Mouse (Mus musculus): Measurements from ENCODE around the gene Dapk1. TPM values are rescaled to one million over a fixed set of nuclear protein-coding genes. Genes with fewer than 3 reads are reported as not detected.

Gene Dapk1
- 7.4 and 13.2 TPM in 2 replicates for polyA plus RNA-seq (2012; ENCODE audit: insufficient read depth, insufficient read length, missing spikeins)

DNA sequence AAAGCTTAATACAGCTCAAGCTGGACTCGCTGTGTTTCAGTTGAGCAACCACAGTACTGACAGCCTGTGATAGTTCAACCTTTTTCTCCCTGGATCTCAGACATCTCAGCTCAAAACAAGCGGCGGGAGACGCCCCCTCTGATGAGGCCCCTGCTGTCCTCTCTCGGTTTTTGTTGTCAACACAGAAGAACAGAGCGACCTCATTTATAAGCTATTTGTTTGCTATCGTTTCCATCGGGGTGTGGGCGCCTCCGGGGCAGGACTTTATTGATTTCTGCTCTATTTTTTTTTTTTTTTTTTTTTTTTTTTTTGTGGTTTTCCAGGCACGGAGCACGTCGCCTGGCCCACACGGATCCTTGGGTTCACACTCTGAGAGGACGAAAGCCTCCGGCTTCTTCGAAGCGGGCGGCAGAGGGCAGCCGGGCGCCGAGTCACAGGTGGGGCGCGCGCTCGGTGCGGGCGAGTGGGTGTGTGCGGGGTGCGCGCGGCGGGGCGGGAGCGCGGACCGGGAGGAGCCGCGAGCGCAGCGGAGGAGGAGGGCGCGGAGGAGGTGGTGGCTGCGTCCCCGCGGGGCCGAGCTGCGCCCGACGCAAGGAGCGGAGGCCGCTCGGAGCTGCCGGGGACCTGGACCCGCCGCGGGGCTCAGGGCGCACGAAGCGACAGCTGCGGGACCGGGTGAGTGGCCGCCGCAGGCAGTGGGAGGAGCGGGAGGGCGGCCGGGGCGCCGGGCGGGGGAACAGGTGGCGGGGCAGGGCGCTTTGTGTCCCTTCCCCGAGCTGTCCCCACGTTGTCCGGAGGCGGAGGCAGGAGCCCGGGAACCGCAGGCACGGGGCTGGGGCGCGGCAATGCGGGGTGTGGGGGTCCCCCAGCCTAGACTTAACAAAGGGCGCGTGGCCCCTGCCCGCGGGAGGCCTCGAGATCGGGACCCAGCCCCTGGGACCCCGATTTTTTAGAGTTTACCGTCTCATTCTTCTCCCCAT lies at the start of gene Dapk1:
Gene Dapk1 (plus strand): TSS at position 512 of the 980 bp plus-strand sequence.
- Histone ChIP-seq H3K27ac (replicated peaks; ENCODE audit: low read depth, low read length) (0 out of 2 replicates have a peak within 1 kb of the TSS, but pooled peaks have one; percentile 4), H3K4me1 (ENCODE audit: control insufficient read depth, insufficient read depth, insufficient read length, low read length) (no peaks in the 10 kb centered on the region; the same call in 1 of the 2 replicates), H3K4me3 (ENCODE audit: insufficient read depth, low read depth, low read length) (peak within 1 kb of the TSS; percentile 70)

DNA sequence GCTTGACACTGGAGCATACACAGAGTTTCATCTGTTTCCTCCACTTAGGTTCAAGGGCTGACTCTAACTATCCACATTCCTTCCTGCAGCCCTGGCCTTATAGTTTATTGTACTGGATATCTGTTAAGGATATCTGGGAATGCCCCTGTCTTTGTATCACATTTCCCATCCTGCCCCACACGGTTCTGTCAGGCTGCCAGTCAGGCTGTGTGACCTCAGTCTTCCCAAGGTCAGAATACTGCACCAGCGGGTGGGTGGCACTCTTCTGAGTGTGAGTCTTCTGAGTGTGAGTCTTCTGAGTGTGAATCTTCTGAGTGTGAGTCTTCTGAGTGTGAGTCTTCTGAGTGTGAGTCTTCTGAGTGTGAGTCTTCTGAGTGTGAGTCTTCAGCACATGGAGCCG lies 48.4 kb upstream of the Dapk1 start:
- H3K4me3 ChIP-seq (ENCODE audit: insufficient read depth, low read depth, low read length), result no peak overlapping the region
- H3K27ac ChIP-seq (replicated peaks; ENCODE audit: low read depth, low read length), result no peak overlapping the region
- no peaks in the 10 kb centered on the region for H3K4me1 ChIP-seq (ENCODE audit: control insufficient read depth, insufficient read depth, insufficient read length, low read length)

DNA sequence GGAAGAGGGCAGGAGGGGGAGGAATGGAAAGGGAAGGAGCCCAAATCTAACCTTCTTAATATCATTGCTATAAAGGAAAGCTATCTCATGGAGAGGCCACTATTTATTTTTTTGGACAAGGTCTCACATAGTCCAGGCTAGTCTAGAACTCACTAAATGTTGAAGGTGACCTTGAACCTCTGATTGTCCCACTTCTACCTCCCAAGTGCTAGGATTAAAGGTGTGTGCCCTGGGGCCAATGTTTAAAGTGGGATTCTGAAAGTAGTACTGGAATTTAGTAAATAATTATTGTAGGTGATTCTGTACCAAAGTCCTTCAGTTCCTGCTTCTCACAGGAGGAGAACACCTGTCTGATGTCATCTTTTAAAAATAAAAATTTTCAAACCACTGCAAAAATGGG lies 45.3 kb upstream of the Dapk1 start:
- Histone ChIP-seq H3K4me3 (ENCODE audit: insufficient read depth, low read depth, low read length) (no peak overlapping the region), H3K27ac (replicated peaks; ENCODE audit: low read depth, low read length) (no peak overlapping the region), H3K4me1 (ENCODE audit: control insufficient read depth, insufficient read depth, insufficient read length, low read length) (no peaks in the 10 kb centered on the region)

DNA sequence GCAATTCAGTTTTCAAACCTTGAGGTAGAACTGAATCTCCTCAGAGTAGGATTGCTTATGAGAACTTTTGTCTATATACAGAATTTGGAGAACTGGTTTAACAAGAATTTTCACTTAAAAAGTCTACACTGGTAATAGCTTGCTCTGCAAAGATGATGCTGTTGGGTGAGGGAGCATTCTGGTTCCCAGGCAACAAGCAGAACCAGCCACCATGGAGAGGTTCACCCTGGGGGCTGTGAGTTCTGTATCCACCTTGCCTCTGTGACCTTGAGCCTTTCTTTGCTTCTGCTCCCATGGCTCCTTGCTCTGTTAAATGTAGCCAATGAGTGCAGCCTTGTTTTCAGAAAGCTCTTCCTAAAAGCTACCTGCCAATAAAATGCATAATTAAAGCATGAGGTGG lies 44.8 kb upstream of the Dapk1 start:
- Histone ChIP-seq H3K4me1 (ENCODE audit: control insufficient read depth, insufficient read depth, insufficient read length, low read length) (no peaks in the 10 kb centered on the region), H3K27ac (replicated peaks; ENCODE audit: low read depth, low read length) (no peak overlapping the region), H3K4me3 (ENCODE audit: insufficient read depth, low read depth, low read length) (no peak overlapping the region)

DNA sequence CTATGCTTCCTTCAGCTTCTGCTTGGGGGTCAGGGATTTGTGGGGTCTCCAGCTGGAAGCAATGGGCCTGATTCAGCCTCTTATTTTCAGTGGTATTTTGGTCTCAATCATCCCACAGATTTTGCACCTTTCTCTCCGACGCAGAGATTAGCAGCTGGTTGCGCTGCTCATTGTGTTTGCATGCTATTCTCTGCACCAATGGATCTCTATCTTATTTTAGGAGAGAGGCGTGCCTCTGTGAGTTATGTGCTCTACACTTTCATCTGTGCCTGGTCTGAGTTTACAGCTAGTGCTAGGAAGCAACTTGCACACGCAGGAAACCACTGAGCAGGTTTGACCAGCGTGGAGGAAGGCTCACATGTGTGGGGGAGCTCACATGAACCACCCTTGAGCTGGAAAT lies 37.4 kb upstream of the Dapk1 start:
- no peaks in the 10 kb centered on the region for H3K4me1 ChIP-seq (ENCODE audit: control insufficient read depth, insufficient read depth, insufficient read length, low read length)
- no peak overlapping the region for H3K4me3 ChIP-seq (ENCODE audit: insufficient read depth, low read depth, low read length)
- no peak overlapping the region for H3K27ac ChIP-seq (replicated peaks; ENCODE audit: low read depth, low read length)

DNA sequence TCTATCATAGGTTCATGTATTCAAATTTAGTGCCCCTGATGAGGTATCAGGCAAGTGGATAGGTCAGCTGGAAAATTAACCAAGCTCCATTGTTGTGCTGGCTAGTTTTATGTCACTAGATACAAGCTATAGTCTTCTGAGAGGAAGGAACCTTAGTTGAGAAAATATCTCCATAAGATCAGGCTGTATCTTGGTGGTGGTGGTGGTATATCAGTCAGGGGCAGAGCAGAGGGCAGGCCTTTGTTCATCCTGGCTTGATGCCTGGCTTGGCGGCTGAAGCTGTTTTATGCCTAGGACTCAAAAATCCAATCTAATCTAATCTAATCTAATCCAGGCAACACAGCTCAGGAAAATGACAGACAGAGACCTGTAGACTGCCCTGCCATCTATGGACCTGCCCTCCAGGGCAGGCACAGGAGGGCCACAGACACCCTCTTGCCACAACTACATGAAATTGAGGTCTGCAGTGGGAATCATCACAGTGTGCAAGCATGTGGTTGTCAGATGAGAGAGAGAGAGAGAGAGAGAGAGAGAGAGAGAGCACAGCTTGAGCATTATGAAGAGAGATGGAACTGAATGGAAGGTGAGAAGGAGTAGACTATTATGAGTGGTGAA lies 32.7 kb upstream of the Dapk1 start:
- H3K4me1 ChIP-seq (ENCODE audit: control insufficient read depth, insufficient read depth, insufficient read length, low read length), result no peaks in the 10 kb centered on the region
- no peak overlapping the region for H3K4me3 ChIP-seq (ENCODE audit: insufficient read depth, low read depth, low read length)
- H3K27ac ChIP-seq (replicated peaks; ENCODE audit: low read depth, low read length), result no peak overlapping the region

DNA sequence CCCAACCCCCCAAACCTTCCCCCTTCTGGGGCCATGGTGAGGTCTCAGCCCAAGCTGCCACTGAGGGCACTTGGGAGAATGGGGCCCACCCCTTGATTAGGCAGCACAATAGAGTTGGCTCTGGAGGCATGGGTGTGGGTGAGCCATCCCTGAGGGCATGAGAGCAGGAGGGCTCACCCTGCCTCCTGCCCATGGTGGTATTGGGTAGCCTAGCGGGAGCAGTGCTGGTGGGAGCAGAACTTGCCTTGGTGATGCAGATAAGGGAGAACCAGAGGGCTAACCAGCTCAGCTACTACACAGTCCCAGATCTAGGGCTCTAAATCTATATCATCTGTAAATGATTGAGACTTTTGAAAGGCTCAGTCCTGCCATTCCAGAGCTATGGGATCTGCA lies 32.2 kb upstream of the Dapk1 start:
- Histone ChIP-seq H3K4me1 (ENCODE audit: control insufficient read depth, insufficient read depth, insufficient read length, low read length) (no peaks in the 10 kb centered on the region), H3K27ac (replicated peaks; ENCODE audit: low read depth, low read length) (no peak overlapping the region), H3K4me3 (ENCODE audit: insufficient read depth, low read depth, low read length) (no peak overlapping the region)

DNA sequence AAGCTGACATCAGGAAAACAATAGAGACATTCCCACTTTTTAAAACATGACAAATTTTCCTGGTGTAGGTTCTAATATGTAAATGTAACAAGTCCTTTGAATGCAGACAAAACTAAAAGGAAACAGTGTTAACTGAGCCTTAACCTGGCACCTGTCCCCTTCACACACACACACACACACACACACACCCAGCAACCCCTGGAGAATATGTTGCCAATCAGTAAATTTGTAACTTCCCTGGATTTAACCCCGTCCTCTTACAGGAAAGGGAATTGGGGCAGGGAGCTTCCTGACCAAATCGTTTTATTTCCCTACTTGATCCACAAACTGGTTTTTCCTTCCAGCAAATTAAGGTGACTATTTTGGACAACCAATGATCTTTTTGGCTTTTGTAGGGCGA lies 28.2 kb upstream of the Dapk1 start:
- no peak overlapping the region for H3K27ac ChIP-seq (replicated peaks; ENCODE audit: low read depth, low read length)
- no peak overlapping the region for H3K4me3 ChIP-seq (ENCODE audit: insufficient read depth, low read depth, low read length)
- no peaks in the 10 kb centered on the region for H3K4me1 ChIP-seq (ENCODE audit: control insufficient read depth, insufficient read depth, insufficient read length, low read length)

DNA sequence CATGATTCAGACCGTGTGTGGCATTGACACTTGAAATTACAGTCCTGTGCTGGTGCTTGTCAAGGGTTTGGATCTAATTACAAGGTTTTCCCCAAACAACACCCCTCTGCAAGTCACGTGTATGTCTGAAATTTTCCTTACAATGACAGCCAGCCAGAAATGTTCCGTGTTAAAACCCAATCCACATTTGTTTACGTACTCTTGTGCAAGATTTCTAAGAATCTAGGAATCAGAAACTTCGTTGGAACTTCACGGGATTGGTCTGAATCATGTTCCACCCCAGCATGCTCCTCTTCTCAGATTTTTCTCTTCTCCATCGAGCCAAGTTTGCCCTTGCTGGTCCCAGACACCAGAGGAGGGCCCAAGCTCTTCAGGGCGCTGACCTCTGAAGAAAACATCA lies 27.8 kb upstream of the Dapk1 start:
- Histone ChIP-seq H3K4me1 (ENCODE audit: control insufficient read depth, insufficient read depth, insufficient read length, low read length) (no peaks in the 10 kb centered on the region), H3K4me3 (ENCODE audit: insufficient read depth, low read depth, low read length) (no peak overlapping the region), H3K27ac (replicated peaks; ENCODE audit: low read depth, low read length) (no peak overlapping the region)

DNA sequence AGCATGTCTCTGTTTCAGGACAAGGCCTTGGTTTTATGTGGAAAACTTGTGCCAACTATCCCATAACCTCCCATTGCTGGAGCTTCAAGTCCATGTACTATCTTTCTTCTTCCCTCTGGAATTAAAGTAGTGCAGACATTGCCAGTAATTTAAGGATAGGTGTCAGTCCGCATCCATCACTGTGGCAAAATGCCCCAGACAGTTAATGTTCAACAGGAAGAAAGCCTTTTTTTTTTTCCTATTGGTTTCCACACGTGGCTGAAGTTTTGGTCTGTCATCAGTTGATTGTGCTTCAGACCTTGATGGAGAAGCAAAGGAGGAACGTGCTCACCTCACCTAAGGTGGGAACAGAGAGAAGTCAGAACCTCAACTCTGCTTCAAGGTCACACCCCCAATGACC lies 23.2 kb upstream of the Dapk1 start:
- Histone ChIP-seq H3K4me1 (ENCODE audit: control insufficient read depth, insufficient read depth, insufficient read length, low read length) (no peaks in the 10 kb centered on the region), H3K27ac (replicated peaks; ENCODE audit: low read depth, low read length) (no peak overlapping the region), H3K4me3 (ENCODE audit: insufficient read depth, low read depth, low read length) (no peak overlapping the region)

DNA sequence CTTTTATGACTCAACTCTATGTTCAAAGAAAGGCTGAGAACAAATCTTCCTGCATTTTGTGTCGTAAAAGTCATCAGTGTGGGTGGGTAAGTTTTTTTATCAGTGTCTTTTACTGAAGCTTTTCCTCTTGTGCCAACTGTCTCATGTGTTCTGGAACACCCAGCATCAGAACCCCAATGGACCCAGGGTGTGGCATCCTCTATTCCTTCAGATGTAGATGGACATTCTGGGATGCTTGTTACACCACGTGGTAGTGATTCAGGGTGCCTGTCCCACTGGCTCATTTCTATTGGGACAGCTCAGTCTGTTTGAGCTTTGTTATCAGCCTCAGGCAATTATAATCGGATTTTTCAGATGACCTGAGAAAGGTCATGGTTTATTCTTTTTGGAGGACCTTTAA lies 6.9 kb upstream of the Dapk1 start:
- Histone ChIP-seq H3K4me3 (ENCODE audit: insufficient read depth, low read depth, low read length) (no peak overlapping the region), H3K27ac (replicated peaks; ENCODE audit: low read depth, low read length) (no peak overlapping the region), H3K4me1 (ENCODE audit: control insufficient read depth, insufficient read depth, insufficient read length, low read length) (no peaks in the 10 kb centered on the region)

DNA sequence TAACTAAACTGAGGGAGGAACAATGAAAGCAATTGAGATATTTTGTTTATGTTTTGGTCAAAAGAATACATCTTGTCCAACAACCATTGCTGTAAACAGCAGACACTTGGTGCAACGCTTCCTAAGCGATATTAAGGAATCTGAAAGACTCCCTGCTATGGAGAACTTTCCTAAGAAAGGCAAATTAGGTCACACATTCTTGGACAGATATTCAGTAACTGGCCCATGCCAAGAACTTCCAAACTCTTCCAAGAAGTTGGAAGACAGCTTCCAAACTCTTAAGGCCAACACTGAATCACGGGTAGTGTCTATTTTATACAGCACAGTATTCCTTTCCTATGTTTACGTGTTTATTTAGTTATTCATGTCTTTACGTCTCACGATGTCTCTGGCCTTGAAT lies 6.2 kb upstream of the Dapk1 start:
- no peak overlapping the region for H3K4me3 ChIP-seq (ENCODE audit: insufficient read depth, low read depth, low read length)
- H3K4me1 ChIP-seq (ENCODE audit: control insufficient read depth, insufficient read depth, insufficient read length, low read length), result no peaks in the 10 kb centered on the region
- H3K27ac ChIP-seq (replicated peaks; ENCODE audit: low read depth, low read length), result no peak overlapping the region

DNA sequence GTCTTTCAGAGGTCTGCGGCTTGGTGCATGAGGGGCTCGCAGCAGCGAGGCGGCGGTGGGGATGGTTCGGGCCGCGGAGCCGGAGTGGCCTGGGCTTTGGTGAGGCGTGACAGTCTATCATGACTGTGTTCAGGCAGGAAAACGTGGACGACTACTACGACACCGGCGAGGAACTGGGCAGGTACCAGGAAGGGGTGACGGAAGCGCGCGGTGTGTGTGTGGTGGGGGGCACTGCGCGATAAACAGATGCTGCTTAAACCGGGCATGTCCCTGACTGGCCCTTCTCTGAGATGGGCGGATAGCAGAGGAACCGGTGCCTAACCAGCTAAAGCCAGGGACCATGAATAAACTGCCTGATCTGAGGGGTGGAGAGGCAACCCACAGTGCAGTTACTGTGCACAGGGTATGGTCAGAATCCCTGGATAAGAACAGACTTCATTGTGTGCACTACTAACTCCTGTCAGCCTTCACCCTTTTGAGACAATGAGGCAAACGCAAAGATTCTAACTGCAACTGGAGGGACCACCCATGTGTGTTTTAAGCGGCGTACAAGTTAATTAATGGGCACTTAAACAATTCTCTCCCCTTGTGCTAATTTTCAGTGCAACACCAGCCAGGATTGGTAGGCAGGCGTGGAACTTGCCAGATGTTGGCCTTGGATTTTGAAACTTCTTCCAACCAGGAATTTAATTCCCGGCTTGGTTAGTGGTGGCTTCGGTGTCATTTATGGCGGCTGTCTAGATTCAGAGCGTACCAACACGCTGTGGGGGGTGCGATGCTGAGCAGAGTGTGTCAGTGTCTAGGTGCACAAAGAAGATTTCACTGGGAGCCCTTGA lies 887 bp downstream of the Dapk1 start:
- 0 out of 2 replicates have a peak overlapping the region, but pooled peaks have one; percentile 4 for H3K27ac ChIP-seq (replicated peaks; ENCODE audit: low read depth, low read length)
- no peaks in the 10 kb centered on the region; the same call in 1 of the 2 replicates for H3K4me1 ChIP-seq (ENCODE audit: control insufficient read depth, insufficient read depth, insufficient read length, low read length)
- peak overlapping the region; percentile 70 for H3K4me3 ChIP-seq (ENCODE audit: insufficient read depth, low read depth, low read length)

DNA sequence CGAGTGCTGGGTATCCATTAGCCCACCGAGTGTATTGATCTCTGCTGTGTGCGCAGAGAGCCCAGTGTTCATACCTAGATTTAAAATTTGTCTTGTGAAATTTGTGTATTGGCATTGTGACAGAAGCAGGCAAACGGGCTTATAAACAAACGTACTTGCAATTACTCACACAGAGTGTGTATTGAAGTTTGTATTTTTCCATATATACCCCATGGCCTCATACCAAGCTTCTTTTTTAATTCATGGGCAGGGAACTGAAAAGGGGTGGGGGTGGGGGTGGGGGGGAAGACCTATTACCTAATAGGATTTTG lies 1.5 kb downstream of the Dapk1 start:
- no peaks in the 10 kb centered on the region; the same call in 1 of the 2 replicates for H3K4me1 ChIP-seq (ENCODE audit: control insufficient read depth, insufficient read depth, insufficient read length, low read length)
- peak overlapping the region; percentile 70 for H3K4me3 ChIP-seq (ENCODE audit: insufficient read depth, low read depth, low read length)
- no peak overlapping the region for H3K27ac ChIP-seq (replicated peaks; ENCODE audit: low read depth, low read length)

DNA sequence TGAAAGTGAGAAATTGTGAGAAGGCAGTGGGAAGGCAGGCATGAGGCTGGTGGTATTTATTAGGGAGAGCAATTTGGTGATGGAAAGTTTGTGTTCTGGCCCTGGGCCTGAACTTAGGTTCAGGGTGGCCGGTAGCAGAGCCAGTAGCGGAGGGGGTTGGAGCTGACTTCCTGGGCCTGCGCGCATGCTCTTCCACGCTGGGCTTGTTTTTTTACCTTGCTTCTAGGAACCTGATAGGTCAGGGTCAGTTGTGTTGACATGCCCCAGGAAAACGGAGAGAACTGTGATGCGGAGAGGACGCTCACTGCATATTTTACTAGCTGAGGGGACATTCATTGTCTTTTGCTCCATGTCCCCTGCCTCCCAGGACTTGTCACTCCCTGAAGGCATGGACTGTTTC lies 5.7 kb downstream of the Dapk1 start:
- Histone ChIP-seq H3K4me1 (ENCODE audit: control insufficient read depth, insufficient read depth, insufficient read length, low read length) (no peaks in the 10 kb centered on the region; the same call in 1 of the 2 replicates), H3K27ac (replicated peaks; ENCODE audit: low read depth, low read length) (no peak overlapping the region), H3K4me3 (ENCODE audit: insufficient read depth, low read depth, low read length) (no peak overlapping the region)

All from brown adipose tissue, adult 24 weeks (tissue).